Mouse (Mus musculus): ENCODE results near the gene Krt5. TPM values are rescaled to one million over a fixed set of nuclear protein-coding genes. Genes with fewer than 3 reads are reported as not detected.
"Not testable (repeated sequence)": the region's sequence is repeated elsewhere in the genome, so short reads cannot be mapped to it uniquely, and the experiment has no call there.

Gene Krt5
- polyA plus RNA-seq, 1 experiment from 2014 or later: 13.7 TPM

- Histone ChIP-seq H3K4me3 (no peak overlapping the region), H3K27ac (no peak overlapping the region), H3K4me1 (no peaks in the 10 kb centered on the region), H3K9ac (no peak overlapping the region), H3K4me2 (replicated peaks) (no peak overlapping the region), H3K36me3 (no peaks in the 10 kb centered on the region), H3K9me3 (no peaks in the 10 kb centered on the region), H3K27me3 (replicated peaks) (no peaks in the 10 kb centered on the region)
- 65% methylated on average over 3 of the region's 3 CpGs for WGBS
- ATAC-seq (ENCODE audit: low FRiP score, low read depth): no peak
These were observed 13.5 kb downstream of the Krt5 start for GRCm38 (mm10) chr15:101699192-101699591.

- ATAC-seq (ENCODE audit: low FRiP score, low read depth): no peak
- no peak overlapping the region for H3K27ac ChIP-seq
- H3K4me2 ChIP-seq (replicated peaks): no peak overlapping the region
- H3K4me1 ChIP-seq: no peaks in the 10 kb centered on the region
- H3K9me3 ChIP-seq: no peaks in the 10 kb centered on the region
- no peaks in the 10 kb centered on the region for H3K27me3 ChIP-seq (replicated peaks)
- WGBS: 80% methylated on average over 8 of the region's 8 CpGs
- no peak overlapping the region for H3K4me3 ChIP-seq
- H3K9ac ChIP-seq: no peak overlapping the region
- H3K36me3 ChIP-seq: no peaks in the 10 kb centered on the region
These were observed 15.1 kb downstream of the Krt5 start for GRCm38 (mm10) chr15:101697326-101698188.

- Histone ChIP-seq H3K9ac (no peak within 1 kb of the TSS), H3K4me3 (no peak within 1 kb of the TSS), H3K27ac (no peak within 1 kb of the TSS), H3K9me3 (no peaks in the 10 kb centered on the region), H3K4me2 (replicated peaks) (no peak within 1 kb of the TSS), H3K4me1 (no peaks in the 10 kb centered on the region), H3K36me3 (no peaks in the 10 kb centered on the region), H3K27me3 (replicated peaks) (no peaks in the 10 kb centered on the region)
- no peak for ATAC-seq (ENCODE audit: low FRiP score, low read depth)
- WGBS: 87% methylated on average over 5 of the region's 5 CpGs
These were observed 18.5 kb downstream of the Krt5 start, which contains the start of gene Krt6a for GRCm38 (mm10) chr15:101694207-101694606. TSS of gene Krt6a (minus strand) at chr15:101694307.

GRCm38 (mm10) chr15:101690460-101690859, 22.2 kb downstream of the Krt5 start:
- 89% methylated on average over 5 of the region's 5 CpGs for WGBS
- not testable (repeated sequence) for ATAC-seq (ENCODE audit: low FRiP score, low read depth)

GRCm38 (mm10) chr15:101688161-101688560, 24.5 kb downstream of the Krt5 start:
- H3K4me1 ChIP-seq: no peaks in the 10 kb centered on the region
- H3K9ac ChIP-seq: no peak overlapping the region
- H3K27ac ChIP-seq: no peak overlapping the region
- no peak overlapping the region for H3K4me2 ChIP-seq (replicated peaks)
- H3K9me3 ChIP-seq: no peaks in the 10 kb centered on the region
- ATAC-seq (ENCODE audit: low FRiP score, low read depth): no peak
- 67% methylated on average over 2 of the region's 2 CpGs for WGBS
- no peaks in the 10 kb centered on the region for H3K27me3 ChIP-seq (replicated peaks)
- no peaks in the 10 kb centered on the region for H3K36me3 ChIP-seq
- no peak overlapping the region for H3K4me3 ChIP-seq

More at GRCm38 (mm10) chr15:101690460-101690859, 22.2 kb downstream of the Krt5 start:
- not testable (repeated sequence) for H3K9ac ChIP-seq; H3K4me1 ChIP-seq; H3K9me3 ChIP-seq; H3K4me2 ChIP-seq (replicated peaks); H3K4me3 ChIP-seq; H3K27ac ChIP-seq; H3K27me3 ChIP-seq (replicated peaks); H3K36me3 ChIP-seq

GRCm38 (mm10) chr15:101680187-101680586, 32.5 kb downstream of the Krt5 start, which contains the start of gene Krt6b:
TSS of gene Krt6b (minus strand) at chr15:101680287.
- no peaks in the 10 kb centered on the region for H3K36me3 ChIP-seq
- 80% methylated on average over 2 of the region's 2 CpGs for WGBS
- no peaks in the 10 kb centered on the region for H3K27me3 ChIP-seq (replicated peaks)
- no peaks in the 10 kb centered on the region for H3K9me3 ChIP-seq
- ATAC-seq (ENCODE audit: low FRiP score, low read depth): no peak
- H3K27ac ChIP-seq: no peak within 1 kb of the TSS
- H3K4me2 ChIP-seq (replicated peaks): no peak within 1 kb of the TSS
- H3K4me3 ChIP-seq: no peak within 1 kb of the TSS
- H3K4me1 ChIP-seq: no peaks in the 10 kb centered on the region
- no peak within 1 kb of the TSS for H3K9ac ChIP-seq

GRCm38 (mm10) chr15:101675978-101676377, 36.7 kb downstream of the Krt5 start:
- 92% methylated on average over 1 of the region's 1 CpGs for WGBS
- no peak overlapping the region for H3K27ac ChIP-seq
- no peak overlapping the region for H3K4me3 ChIP-seq
- no peaks in the 10 kb centered on the region for H3K36me3 ChIP-seq
- H3K4me1 ChIP-seq: no peaks in the 10 kb centered on the region
- no peaks in the 10 kb centered on the region for H3K27me3 ChIP-seq (replicated peaks)
- H3K9me3 ChIP-seq: no peaks in the 10 kb centered on the region
- H3K9ac ChIP-seq: no peak overlapping the region
- ATAC-seq (ENCODE audit: low FRiP score, low read depth): no peak
- no peak overlapping the region for H3K4me2 ChIP-seq (replicated peaks)

Small RNAs within 50 kb of the gene (microRNA-seq; reads per million reads assigned to microRNA genes)
- gene Gm44323 (not detected), gene Gm44342 (not detected), gene Gm44383 (not detected)

Other genes starting within 250 kb of the Krt5 start
- not detected in 2 replicates for gene Krt81, start 249.1 kb downstream of the Krt5 start, polyA plus RNA-seq (2016; fragmentation: Nextera tagmentation; extraction: Ambion mirVana)
- gene Krt86, start 239.4 kb downstream of the Krt5 start, polyA plus RNA-seq (2016; fragmentation: Nextera tagmentation; extraction: Ambion mirVana): not detected in 2 replicates
- not detected in 2 replicates for gene Krt83, start 221.4 kb downstream of the Krt5 start, polyA plus RNA-seq (2016; fragmentation: Nextera tagmentation; extraction: Ambion mirVana)
- gene Gm49425, start 195.6 kb downstream of the Krt5 start, polyA plus RNA-seq (2016; fragmentation: Nextera tagmentation; extraction: Ambion mirVana): not detected in 2 replicates
- not detected in 2 replicates for gene Krt84, start 180.1 kb downstream of the Krt5 start, polyA plus RNA-seq (2016; fragmentation: Nextera tagmentation; extraction: Ambion mirVana)
- gene Krt82, start 162.2 kb downstream of the Krt5 start, polyA plus RNA-seq (2016; fragmentation: Nextera tagmentation; extraction: Ambion mirVana): not detected in 2 replicates
- gene Krt90, start 149.9 kb downstream of the Krt5 start, polyA plus RNA-seq (2016; fragmentation: Nextera tagmentation; extraction: Ambion mirVana): 0.28 and 0.58 TPM in 2 replicates
- not detected in 2 replicates for gene Krt75, start 139.0 kb downstream of the Krt5 start, polyA plus RNA-seq (2016; fragmentation: Nextera tagmentation; extraction: Ambion mirVana)
- gene Gm5414, start 84.7 kb downstream of the Krt5 start, polyA plus RNA-seq (2016; fragmentation: Nextera tagmentation; extraction: Ambion mirVana): not detected in 2 replicates
- not detected in 2 replicates for gene Gm5478, start 65.5 kb downstream of the Krt5 start, polyA plus RNA-seq (2016; fragmentation: Nextera tagmentation; extraction: Ambion mirVana)
- gene Krt6b, start 32.6 kb downstream of the Krt5 start, polyA plus RNA-seq (2016; fragmentation: Nextera tagmentation; extraction: Ambion mirVana): not detected in 2 replicates
- gene Krt6a, start 18.6 kb downstream of the Krt5 start, polyA plus RNA-seq (2016; fragmentation: Nextera tagmentation; extraction: Ambion mirVana): 0.08 TPM in 1 of 2 replicates, not detected in the other
- gene Krt71, start 30.2 kb upstream of the Krt5 start, polyA plus RNA-seq (2016; fragmentation: Nextera tagmentation; extraction: Ambion mirVana): not detected in 2 replicates
- gene Krt72, start 73.6 kb upstream of the Krt5 start, polyA plus RNA-seq (2016; fragmentation: Nextera tagmentation; extraction: Ambion mirVana): not detected in 2 replicates
- gene Krt73, start 89.4 kb upstream of the Krt5 start, polyA plus RNA-seq (2016; fragmentation: Nextera tagmentation; extraction: Ambion mirVana): 0.27 and 0.34 TPM in 2 replicates
- not detected in 2 replicates for gene Krt2, start 105.3 kb upstream of the Krt5 start, polyA plus RNA-seq (2016; fragmentation: Nextera tagmentation; extraction: Ambion mirVana)
- 1.6 and 2.5 TPM in 2 replicates for gene Krt1, start 137.9 kb upstream of the Krt5 start, polyA plus RNA-seq (2016; fragmentation: Nextera tagmentation; extraction: Ambion mirVana)
- gene Krt77, start 156.8 kb upstream of the Krt5 start, polyA plus RNA-seq (2016; fragmentation: Nextera tagmentation; extraction: Ambion mirVana): not detected in 2 replicates
- not detected in 2 replicates for gene Krt76, start 180.0 kb upstream of the Krt5 start, polyA plus RNA-seq (2016; fragmentation: Nextera tagmentation; extraction: Ambion mirVana)
- not detected in 2 replicates for gene Krt4, start 211.8 kb upstream of the Krt5 start, polyA plus RNA-seq (2016; fragmentation: Nextera tagmentation; extraction: Ambion mirVana)
- 0.18 TPM in 1 of 2 replicates, not detected in the other for gene Krt79, start 227.4 kb upstream of the Krt5 start, polyA plus RNA-seq (2016; fragmentation: Nextera tagmentation; extraction: Ambion mirVana)
- gene Krt78, start 241.4 kb upstream of the Krt5 start, polyA plus RNA-seq (2016; fragmentation: Nextera tagmentation; extraction: Ambion mirVana): 0.05 TPM in 1 of 2 replicates, not detected in the other

All from neural tube, embryonic 12.5 days (tissue).